Mouse (Mus musculus): ENCODE results near the gene Ptprg.

The Ptprg gene

GRCm38 (mm10) chr14:11881082-11881481 is 327.8 kb downstream of the Ptprg start:
- no peak for DNase-seq (ENCODE audit: low spot score)

DNA sequence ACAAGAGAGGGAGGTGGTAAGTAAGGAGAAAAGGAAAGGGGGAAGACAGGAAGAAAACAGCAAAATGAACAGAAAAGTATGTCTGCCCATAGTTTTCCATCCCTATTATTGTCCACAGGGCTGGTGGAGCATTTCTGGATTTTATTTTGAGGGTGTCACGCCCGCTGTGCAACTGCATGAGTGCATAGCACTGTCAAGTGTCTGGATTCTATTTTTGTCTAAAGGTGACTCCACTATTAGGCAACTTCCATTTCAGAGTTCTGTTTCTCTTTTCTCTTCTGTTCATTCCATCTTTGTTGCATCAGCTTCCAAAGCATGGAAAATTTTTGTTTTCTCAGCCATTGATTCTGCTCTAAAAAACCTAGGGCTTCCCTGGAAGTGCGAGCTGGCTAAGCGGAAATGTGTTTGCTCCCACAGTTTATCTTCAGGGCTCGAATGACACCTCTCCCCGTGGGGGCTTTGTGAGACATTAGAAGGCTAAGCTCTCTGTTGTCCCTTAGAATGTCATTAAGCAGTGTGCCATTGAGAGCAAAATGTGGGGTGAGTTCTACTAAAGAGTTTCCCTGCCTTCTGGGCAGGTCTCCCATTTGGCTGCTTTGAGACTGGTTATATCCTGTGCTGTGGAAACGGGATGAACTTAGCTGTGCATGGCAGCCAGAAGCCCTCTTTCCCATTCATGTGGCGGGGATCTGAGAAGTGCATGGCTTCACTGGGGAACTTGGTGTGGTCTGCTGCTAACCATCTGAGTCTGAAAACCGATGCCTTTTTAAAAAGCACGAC is 330.0 kb downstream of the Ptprg start:
- DNase-seq (ENCODE audit: low spot score) = no peak

DNA sequence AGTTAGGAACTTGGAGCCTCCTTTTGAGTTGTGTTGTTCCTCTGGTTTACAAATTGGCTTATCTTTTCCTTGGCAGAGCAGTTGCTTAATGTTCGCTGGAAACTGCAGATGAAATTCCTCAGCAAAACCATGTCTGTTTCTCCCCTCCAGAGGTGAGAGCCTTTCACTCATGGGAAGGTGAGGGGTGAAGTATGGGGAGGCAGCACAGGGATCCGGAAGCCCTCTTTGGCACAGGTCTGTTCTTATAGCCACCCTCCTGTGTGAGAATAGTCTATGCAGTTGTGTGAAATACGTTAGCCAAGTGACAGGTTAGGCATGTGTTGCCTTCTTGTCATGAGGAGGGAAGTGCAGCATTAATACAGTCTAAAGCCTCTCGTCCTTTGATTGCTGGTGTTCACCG is 330.7 kb downstream of the Ptprg start:
- DNase-seq (ENCODE audit: low spot score) = no peak

GRCm38 (mm10) chr14:11886417-11886816 is 333.1 kb downstream of the Ptprg start:
- DNase-seq (ENCODE audit: low spot score) = no peak

DNA sequence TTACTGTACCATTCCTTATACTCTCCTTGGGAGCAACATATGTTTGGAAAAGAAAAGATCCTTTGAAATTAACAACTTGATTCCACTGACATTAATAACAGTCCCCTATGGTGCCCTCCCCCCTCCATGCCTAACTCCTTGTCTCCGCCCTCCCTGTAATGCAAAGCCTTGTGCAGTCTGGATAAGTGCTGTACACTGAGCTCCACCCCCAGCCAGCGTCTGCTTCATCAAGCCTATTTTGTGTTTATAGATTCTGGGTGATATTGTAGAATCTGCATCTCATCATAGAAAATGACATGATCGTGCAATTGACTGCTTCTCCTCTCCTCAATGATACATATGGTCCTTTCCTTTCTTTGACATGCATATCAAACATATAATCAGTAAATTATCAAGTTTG is 337.6 kb downstream of the Ptprg start:
- DNase-seq (ENCODE audit: low spot score) = no peak

DNA sequence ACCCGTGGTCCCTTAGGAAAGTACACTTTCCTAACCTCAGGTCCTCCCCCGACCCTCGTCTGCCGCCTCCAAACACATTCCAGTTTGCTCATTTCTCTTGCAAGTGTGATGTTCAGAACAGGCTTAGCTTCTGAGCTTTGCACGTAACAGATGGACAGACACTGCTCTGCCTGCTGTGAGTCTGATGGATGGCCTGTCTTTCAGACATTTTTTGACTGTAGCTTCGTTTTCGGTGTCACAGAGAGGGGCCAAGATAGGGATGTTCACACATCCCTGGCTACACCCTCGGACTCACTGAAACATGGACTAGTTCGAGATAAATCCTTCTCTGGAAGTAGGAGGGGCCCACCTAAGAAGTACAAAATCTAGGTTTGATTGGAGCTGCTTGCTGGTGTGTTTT is 339.3 kb downstream of the Ptprg start:
- DNase-seq (ENCODE audit: low spot score) = no peak

DNA sequence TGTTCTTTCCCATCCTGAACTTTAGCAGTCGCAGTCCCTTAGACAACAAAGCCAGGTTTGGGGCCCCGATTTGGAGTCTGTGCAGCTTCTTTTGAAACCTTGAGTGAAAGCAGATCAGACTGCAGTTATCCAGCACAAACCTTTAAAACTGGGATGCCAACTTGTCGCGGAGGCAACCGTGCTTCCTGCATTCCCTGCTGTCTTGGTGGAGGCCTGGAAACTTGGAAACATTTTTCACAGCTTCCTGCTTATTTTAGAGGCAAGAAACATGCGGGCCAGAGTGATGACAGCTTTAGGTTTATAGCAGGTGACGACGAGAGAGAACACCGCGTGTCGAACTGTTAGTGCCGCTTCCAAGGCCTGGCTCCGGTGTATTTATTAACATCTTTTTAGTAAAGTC is 342.2 kb downstream of the Ptprg start:
- DNase-seq (ENCODE audit: low spot score) = no peak

GRCm38 (mm10) chr14:11902794-11903193 is 349.5 kb downstream of the Ptprg start:
- no peak for DNase-seq (ENCODE audit: low spot score)

DNA sequence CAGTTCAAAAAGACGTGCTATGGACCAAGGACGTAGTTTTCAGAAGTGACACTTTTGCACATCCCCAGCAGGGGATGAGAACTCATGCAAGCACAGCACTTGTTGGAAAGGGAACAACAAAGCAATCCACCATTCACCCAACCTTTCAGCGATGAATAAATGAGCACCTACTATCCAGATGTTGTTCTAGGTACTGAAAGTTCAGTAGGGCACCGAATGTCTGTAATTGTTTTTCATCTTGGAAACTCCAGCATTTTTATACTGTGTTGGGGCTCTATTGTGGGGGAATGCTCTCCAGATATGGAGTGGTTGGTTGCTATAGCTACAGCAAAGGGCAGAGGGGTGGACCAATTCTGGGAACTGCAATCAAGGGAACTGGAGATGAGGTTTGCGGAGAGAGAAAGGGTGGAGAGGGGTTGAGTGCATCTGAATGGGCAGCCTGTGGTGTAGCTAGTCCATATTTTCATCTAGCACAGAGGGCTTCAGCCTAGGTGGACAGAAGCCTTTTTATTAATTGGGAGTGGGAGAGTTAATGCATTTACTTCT is 352.9 kb downstream of the Ptprg start:
- DNase-seq (ENCODE audit: low spot score) = no peak

DNA sequence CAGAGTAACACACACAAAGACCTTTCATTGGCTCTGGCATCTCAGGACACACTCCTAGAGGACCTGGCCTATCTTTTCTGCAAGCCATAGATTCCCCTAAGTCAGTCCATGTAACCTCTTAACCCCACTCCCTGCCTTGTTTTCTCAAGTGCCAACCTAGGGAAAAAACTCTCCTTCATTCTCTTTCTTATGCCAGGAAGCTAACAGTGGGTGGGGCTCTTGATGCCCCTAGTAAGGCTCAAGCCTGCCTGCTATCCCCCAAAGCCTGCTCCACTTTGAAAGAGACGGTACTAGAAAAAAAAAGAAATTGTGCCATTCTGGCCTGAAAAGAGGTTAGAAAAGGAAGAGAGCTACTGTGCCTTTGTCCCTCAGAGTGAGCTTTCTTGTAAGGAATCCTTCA is 358.9 kb downstream of the Ptprg start:
- DNase-seq (ENCODE audit: low spot score) = no peak

DNA sequence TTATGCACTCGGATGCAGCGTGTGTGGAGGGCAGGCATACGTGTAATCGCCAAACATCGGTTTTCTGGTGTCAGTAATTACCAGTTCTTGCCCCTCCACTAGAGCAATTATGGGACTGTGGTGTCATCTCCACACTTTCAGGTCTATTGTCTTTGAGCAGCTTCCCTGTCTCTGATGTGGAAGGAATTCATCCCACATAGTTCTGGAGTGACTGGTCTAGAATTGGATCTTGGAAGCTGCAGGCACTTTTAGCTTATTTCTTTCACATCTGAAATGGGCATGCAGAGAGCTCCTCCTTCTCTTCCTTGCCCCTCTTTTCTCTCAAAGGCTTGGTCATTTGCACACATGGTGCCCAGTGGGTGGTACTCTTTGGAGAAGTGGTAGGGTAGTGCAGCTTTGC is 363.9 kb downstream of the Ptprg start:
- no peak for DNase-seq (ENCODE audit: low spot score)

DNA sequence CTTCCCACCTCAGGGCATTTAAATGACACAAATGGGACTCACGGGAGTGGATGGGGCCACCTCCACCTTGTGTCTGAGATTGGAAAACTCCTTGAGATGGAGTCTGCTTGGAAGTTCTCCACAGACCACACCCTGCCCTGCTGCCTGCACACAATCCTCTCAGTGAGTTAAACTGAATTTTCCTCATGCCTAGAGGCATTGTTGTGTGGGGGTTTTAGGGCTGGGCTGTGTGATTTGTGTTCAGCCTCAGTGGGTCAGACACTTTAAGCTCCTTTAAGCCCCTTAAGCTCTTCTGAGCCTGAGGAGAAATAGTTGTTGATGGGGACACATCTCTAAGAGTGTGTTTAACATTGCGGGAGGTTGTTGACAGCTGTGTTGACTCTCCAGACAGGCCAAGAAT is 375.2 kb downstream of the Ptprg start:
- no peak for DNase-seq (ENCODE audit: low spot score)

- DNase-seq (ENCODE audit: low spot score) = no peak
Measured at GRCm38 (mm10) chr14:11932517-11932916, 379.2 kb downstream of the Ptprg start.

DNA sequence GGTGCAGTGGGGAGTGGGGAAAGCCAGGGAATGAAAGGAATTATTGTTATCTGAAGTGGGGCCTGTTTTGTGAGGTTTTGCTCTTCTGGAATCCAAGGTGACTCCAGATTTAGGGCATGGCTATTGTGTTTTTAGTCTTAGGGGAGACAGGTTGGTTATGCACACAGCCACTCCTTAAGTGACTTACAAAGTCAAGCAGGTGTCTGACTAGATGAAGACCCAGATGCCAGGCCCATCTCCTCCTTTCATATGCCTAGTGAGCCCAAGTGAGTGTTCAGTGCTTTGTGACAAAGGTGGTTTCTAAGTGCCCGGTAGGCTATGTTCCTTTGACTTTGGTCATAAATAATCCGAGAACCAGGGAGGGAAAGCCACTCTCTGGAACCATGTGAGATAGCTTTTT is 381.2 kb downstream of the Ptprg start:
- no peak for DNase-seq (ENCODE audit: low spot score)

GRCm38 (mm10) chr14:11935281-11935680 is 381.9 kb downstream of the Ptprg start:
- no peak for DNase-seq (ENCODE audit: low spot score)

- DNase-seq (ENCODE audit: low spot score) = no peak
Measured at GRCm38 (mm10) chr14:11935698-11936097, 382.4 kb downstream of the Ptprg start.

- no peak for DNase-seq (ENCODE audit: low spot score)
Measured at GRCm38 (mm10) chr14:11938912-11939311, 385.6 kb downstream of the Ptprg start.

GRCm38 (mm10) chr14:11941989-11942514 is 388.7 kb downstream of the Ptprg start:
- DNase-seq (ENCODE audit: low spot score) = no peak

DNA sequence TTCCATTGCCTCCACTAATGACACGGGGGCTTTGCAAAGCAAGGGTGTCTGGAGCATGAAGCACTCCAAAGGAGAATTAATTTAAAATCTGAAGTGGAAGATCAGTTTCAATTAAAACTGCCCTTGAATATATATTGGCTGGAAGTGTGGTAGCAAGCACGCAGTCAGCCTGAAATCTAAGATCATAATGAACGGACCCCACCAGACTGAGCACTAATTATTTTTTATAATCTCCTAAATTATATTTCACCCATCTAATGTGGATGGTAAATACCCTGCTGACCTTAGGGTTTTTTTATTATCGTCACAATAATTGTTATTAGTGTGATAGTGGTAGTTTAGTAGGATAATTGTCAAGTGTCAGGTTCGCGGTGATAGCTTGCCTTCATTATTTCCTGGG is 397.0 kb downstream of the Ptprg start:
- no peak for DNase-seq (ENCODE audit: low spot score)

DNA sequence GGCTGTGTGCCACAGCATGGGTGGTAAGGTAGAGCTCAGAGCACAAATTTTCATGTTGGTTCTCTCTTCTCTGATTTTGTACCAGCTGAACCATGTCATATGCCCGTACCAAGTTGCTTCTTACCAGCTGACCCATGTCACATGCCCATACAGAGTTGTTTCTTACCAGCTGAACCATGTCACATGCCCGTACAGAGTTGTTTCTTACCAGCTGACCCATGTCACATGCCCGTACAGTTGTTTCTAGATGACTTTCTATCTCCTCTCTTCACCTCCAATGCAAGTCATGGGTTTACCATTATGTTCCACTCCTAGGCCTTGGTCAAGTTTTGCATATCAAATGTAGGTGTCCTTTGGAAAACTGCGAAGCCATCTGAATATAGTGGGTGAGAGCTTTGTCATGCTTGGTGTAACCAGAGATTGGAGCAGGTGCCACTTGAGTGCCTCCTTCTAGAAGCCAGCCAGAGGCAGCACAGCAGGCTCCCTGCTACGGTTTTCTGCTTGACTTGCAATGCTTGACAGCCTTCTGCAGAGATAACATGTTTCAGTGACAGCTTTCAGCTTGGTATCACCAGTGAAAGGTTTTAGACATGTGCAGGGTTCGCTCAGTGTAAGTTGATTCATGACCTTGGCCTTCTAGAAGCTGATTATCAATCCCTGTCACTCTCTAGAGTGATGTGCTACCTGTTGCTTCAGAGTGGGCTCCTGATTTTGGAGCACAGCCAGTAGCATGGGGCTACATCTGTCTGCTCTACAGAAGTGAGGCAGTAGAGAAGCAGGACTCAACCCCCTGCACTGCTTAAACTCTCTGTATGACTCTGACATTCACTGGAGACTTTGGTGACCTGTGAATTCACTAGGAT is 401.9 kb downstream of the Ptprg start:
- DNase-seq (ENCODE audit: low spot score) = no peak

DNA sequence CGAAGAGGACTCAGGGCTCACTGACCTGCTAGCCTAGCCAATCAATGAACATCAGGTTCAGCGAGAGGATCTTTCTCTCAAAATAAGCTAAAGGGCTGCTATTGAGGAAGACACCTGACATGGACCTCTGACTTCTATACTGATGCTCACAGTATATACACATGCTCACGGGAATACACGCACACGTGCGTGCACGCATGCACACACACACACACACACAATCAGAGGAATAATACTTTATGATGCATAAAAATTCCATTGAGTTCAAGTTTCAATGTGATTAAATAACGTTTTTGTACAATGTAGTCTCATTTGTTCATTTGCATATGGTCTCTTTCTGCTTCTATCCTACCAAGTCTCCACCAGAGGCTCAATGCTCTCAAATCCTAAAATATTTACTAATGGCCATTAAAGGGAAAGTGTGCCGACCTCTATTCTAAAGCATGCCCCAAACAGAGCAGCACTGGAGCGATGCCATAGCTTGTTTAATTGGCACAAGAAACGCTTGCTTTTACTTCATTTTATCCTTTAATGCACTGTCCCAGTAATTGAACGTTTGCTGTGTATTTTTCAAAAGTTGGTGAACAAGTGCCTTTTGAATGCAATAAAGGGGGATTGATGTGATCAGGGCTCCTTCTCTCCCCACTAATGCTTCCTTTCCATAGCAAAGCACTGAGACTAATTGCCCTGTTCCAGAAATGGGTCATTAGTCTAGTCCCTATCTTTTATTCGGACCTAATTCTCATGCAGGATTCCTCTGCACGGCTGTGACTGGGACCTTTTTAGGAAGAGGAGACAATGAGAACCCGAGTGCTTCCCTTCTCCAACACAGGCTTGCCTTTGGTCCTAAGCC is 407.2 kb downstream of the Ptprg start:
- DNase-seq (ENCODE audit: low spot score) = no peak

DNA sequence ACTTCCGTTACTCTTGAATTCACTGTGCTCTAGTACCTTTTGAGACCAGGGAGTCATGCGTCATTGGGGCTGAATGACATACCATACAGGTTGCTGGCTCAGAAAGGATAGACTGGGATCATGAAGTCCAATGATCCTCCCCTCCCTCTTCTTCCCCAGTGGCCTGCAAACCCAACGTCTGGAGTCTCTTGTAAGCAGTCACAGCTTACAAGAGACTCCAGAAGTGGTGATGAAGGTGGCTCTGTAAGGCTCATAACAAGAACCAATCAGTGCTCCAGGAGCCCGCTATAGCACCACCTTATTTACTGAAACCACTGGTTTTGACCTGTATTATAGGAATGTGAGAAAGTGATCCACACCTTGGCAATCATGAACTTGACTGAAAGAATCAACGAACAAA is 408.8 kb downstream of the Ptprg start:
- no peak for DNase-seq (ENCODE audit: low spot score)
